Mouse (Mus musculus): ENCODE results near the gene Smim20.

- TF ChIP-seq CTCF (IDR thresholded peaks at IDR 0.05; ENCODE audit: extremely low read depth, insufficient read depth, insufficient read length, insufficient replicate concordance) (no peak), POLR2A (IDR thresholded peaks at IDR 0.05; ENCODE audit: low read depth, low read length) (no peak)
Observed at GRCm38 (mm10) chr5:53303941-53304340, 37.1 kb downstream of the Smim20 start.

Data from spleen, adult 2 months (tissue).